Mouse (Mus musculus): ENCODE results near the gene Mrvi1.

Mrvi1 gene

DNA sequence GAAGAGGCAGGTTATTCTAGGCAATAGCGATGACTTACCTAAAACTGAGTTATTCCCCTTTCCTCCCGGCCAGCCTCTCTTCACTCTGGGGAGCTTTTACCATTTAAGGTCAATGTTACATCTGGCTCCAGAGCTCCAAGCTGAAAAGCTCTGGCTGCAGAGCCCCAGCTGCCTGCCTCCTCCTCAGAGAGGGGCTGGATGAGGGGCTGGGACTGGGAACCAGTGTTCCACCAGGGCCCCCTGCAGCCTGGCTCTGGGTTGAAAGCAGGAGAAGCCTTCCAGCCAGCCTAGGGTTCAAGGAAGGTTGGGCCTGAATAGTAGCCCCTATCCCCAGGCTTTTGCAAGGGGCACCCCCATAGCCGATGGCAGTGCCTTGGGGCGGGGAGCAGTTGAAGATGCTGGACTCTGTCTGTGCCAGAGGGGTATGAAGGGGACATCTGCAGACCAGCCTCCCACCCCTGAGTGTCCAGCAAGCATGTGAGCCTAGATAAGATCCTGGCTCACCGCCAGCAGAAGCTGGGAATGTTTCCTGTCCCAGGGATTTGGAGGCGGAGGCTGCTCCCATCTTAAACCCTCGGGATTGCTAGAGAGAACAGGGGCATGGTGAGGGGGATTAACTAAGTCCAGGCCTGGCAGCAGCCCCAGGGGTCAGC lies at the start of gene Mrvi1:
Gene Mrvi1 (minus strand): TSS at position 409 of the 653 bp plus-strand sequence.
- peak; percentile 68 to 79 for DNase-seq

DNA sequence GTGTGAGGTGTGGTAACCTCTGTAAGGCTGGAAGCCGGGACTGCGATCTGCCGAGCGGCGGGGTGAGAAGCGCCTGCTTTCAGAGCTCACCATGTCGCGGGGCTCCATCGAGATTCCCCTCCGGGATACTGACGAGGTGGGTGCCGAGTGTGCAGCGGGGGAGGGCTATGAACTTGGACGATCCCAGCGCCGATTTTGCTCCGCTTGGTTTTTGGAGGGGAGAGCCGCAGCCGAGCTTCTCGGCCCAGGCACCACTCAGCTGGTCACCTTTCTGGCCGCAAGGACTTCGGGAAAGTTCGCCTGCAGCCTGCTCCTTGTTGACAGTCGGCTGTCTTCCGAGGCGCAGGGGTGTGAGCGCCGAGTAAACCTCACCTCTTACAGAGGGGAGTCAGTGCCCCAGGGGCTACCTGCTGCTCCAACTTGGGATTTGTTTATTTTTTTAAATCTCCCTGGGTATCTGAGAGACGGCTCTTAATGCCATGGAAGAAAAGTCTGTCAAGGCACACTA lies 46.8 kb upstream of the Mrvi1 start:
- DNase-seq = peak; percentile 33 to 52

DNA sequence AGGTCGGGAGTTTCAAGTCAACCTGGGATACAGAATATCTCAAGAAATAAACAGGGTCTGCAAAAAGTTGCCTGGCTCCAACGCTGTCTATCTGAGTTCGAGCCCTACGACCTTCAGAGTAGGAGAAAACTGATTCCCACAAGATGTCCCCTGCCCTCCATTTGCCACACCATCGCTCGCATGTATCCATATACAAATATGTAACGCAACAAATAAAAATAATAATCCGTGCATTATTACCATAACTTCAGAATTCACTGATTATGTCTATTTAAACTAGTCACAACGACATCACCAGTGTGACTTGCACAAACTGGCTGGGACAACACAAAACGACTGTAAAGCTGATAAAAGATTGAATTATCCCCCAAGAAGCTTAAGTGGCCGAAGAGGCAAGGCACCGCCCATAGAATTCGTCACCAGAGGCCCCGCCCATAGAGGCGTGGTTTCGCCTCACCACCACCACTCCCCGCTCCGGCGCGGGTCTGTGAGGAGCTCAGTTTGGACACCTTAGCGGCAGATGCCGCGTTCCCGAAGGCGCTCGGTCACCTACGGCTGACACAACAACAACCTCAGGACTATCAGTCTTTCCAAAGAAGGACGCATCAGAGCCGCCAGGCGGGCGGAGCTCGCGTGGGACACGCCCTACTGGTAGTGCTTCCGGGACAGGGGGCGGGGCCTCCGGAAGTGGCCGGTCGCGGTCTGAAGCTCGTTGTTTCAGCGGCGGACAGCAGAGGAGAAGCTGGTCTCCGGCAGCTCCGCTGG lies 46.2 kb upstream of the Mrvi1 start, which contains the start of gene Ctr9:
Gene Ctr9 (plus strand): TSS at position 671 of the 765 bp plus-strand sequence.
- DNase-seq = peak; percentile 94 to 98

DNA sequence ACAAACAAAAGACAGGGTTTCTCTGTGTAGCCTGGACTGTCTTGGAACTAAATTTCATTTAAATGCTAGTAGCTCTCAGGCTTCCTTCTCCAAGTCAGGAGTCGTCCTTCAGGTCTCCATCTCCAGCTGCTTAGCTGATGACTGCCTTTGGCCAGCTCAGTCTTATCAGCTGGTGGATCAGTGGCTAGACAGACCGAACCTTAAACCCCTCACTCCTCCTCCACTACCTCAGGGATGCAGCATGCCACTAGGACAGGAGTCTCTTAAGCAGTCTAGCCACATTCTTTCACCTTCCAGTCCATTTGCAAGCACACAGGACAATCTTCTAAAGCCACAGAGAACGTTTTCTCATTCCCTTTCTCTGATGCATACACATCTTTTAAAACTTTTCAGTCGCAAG lies 42.7 kb upstream of the Mrvi1 start:
- DNase-seq = no peak

DNA sequence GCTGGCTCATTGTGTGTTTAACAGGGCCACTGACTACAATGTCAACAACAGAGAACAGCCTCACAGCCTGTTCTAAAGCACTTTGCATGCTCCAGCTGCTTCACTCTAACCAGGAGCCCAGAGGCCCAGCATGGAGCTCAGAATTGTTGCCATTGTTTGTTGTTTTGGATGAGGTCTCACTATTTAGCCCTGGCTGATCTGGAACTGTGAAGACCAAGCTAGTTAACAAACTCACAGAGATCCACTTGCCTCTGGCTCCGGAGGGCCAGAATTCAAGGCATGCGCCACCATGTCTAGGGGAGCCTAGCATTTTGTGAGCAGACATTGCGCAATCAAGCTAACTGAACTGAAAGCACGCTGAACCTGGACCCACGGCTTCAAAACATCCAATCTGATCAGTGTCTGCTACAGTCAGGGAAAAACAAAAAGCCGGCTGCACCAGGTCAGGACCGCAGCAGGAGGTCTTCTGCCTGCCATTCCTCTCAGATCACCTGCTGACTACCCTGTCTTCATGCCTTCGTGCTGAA lies 41.9 kb upstream of the Mrvi1 start:
- DNase-seq = peak; percentile 50 to 79

DNA sequence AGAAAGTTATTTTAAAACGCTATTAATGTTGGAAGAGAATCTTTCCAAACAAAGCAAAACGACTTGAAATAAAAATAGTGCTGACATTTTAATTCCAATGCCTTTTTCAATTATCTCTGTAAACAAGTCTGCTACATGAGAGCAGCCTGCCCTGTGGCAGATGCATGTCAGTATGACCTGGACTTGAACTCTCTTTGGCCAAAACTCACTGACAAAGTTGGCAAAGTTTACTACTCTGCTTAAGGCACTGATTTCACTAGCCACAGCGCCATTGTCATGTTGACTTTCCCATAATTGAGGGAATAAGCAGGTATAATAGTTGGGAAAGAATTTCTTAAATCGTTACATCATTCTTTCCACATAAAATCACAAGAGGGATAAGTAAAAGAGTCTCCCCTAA lies 38.6 kb upstream of the Mrvi1 start:
- peak in 1 of 2 experiments; percentile 24 for DNase-seq

DNA sequence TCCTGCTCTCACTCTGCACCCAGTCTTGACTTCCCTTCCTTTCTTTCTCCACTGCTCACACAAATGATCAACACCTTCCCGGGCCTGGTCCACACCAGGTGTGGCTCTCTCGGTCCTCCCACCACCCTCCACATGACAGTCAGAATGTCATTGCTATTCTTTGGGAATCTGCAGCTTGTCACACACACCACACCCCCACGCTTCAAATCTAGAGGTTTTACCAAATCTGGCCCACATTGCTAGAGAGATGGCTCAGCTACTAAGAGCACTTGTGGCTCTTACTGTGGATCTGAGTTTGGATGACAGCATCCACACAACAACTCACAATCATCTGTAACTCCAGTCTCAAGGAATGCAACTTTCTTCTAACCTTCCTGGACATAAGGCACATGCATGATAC lies 34.7 kb upstream of the Mrvi1 start:
- no peak for DNase-seq

DNA sequence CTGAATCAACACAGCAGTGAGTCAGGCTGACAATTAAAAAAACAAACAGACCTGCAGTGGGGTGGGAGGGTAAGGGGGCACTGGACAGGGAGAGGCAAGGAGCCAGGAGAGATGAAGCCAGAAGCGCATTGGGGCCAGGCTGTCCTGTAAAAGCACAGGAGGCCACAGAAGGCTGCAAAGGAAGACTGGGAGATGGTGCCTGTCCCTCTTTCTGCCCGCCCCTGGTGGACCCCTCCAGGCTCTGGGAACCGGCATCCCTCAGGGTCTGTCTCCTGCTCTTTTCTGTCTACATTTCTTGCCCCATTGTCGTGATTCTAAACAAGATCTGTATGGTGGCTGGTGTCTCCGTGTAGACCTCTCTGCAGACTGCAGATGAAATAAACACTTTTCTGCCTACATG lies 33.5 kb upstream of the Mrvi1 start:
- no peak for DNase-seq

DNA sequence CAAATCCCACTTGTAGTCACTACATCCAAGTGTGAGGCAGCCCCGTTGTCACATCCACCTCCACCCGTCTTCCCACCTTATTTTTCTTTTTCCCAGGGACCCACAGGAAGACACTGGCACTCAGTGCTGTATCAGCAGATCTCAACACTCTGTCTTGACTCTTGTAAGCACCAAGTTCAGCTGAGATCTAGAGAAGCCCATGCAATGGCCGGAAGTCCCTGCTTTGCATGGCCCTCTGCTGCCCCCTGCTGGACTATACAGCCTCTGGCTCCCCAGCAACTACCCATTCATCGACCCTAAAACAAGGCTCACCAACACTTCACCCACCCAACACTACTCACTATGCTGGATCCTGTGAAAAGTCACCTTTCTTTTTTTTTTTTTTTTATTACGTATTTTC lies 32.6 kb upstream of the Mrvi1 start:
- peak; percentile 86 to 95 for DNase-seq

DNA sequence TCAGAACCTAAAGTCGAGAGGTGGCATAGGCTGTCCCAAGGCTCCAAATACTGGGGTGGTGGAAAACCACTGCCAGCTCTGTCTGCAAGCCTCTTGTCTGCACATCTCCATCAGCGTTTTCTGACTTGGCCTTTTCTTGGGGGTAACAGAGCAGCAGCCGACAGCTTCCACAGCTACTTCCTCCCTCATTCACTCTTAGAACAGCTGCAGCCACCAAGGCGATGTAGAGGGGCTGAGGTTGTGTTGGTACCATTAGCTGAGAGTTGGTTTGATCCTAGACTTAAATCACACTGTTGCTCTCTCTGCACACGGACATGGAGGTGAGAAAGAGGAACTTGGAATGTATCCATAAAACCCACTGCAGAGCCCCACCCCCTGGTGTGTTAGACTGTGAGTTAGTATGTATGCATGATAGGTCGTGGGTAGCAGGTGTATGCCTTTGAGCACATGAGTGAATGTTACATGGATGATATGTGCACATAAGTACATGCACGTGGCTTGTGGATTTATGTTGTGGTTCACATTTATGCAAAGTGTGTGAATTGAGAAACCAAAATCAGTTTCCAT lies 31.9 kb upstream of the Mrvi1 start:
- DNase-seq = no peak

DNA sequence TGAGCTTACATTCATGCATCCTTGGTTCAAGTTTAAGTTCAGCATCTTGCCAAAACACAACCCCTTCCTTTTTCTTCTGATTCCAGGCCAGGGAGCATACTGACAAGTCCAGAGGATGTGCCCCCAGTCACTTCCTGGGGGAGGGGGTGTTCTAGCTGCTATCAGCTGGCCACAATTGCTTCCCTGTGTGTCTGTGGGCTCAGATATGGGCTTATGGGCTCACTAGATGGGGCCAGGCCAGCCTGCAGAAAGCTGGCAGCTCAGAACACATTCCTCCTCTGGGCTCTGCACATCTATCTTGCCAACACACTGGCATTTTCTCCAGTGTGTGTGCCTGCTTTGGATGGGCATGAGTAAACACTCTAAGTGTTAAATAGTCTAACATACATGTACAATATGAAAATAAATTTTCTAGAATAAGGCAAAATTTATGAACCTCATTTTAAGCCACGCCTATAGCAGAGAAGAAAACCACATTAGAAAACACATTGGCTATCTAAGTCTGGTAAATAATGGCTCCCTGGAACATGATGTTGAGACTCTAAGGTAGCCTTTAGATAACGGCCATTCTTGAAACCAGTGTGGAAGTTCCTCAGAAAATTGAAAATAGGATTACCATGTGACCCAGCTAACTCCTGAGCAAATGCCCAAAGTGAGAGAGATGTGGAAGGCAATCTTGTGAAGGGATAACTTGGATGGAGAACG lies 22.0 kb upstream of the Mrvi1 start:
- DNase-seq = no peak

DNA sequence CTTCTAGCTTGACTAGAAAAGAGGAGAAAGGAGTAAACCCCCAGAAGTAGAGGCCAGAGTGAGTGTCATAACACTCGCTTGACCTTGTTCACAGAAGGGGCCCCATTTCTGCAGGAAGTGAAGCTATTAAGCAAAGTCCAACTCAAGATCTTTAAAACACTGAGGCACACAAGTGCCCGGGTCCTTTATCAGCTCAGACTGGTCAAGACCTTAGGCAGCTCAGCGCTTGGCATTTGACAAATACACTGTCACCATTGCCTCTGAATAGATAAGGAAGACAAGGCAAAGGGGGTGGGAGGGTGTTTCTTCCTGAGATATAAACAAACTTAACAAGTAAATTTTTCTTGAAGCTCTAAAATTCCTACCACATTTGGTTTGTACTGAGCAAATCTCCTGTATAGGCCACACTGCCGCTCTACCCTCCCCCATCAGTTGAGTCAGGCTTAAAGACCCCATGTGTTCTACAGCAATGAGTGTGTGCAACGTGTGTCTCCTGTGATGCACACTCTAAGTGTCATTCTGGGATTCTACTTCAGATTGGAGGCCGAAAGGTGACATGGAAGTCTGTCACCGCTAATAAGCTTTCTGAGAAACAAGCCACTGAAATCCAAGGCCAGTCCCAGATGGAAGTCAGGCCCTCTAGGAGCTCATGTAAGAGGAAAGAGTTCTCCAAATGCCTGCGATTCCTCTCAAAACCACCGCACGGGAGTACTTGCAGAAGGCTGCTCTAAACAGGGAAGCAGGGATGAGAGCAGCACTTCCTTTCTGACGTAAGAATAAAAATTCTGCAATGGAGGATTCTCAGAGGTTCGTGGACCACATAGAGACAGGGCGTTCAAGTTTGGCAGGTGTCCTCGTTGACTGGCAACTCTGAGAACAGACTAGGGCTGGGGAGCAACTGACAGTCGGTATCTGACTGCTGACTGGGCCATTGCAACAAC lies 16.9 kb upstream of the Mrvi1 start:
- no peak for DNase-seq

DNA sequence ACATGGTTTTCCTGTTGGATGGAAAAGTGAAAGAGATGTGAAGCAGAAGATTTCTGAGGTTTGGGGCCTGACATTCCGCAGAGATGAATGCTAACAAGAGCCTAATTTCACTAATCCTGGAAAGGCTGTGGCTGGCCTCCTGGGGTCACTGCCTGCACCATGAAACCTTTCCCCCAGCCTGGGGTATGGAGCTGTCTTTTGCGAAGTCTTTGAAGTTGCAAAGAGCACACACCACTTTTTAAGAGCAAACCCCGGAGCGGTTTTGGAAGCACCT lies 8.9 kb upstream of the Mrvi1 start:
- no peak for DNase-seq

DNA sequence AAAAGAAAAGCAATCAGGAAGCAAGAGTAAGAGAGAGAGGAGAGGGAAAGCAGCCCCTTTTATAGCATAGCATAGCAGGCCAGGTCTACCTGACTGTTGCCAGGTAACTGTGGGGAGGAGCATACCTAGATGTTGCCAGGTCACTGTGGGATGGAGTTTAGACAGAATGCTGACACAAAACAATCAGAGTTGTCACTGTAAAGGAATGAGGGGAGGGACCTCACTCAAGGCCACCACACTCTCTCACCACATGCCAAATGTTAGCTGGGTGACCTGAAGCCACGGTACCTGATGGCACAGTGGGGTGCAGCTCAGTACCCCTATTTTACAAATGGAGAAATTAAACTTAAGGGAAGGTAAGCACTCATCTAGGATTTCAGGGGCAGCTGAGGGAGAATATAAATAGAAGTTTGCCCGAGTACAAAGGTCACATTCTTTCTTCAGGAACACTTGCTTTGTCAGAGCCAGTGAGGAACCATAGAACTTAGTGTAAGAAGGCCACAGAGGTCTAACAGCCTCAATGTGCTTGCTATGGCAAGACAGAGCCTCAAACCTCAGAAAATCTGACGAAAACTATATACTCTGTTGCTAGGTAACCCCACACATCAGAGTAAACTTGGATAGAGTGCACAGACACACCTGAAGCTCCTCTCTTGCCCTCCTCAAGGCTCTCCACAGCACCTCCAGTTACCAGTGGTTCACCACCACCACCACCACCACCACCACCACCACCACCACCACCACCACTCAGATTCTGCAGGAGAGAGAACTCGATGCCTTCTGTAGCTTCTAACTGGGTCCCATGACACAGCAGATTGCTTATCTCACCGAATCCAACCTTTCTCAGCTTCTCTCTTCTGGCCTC lies 8.3 kb upstream of the Mrvi1 start:
- DNase-seq = peak; percentile 48 to 72

DNA sequence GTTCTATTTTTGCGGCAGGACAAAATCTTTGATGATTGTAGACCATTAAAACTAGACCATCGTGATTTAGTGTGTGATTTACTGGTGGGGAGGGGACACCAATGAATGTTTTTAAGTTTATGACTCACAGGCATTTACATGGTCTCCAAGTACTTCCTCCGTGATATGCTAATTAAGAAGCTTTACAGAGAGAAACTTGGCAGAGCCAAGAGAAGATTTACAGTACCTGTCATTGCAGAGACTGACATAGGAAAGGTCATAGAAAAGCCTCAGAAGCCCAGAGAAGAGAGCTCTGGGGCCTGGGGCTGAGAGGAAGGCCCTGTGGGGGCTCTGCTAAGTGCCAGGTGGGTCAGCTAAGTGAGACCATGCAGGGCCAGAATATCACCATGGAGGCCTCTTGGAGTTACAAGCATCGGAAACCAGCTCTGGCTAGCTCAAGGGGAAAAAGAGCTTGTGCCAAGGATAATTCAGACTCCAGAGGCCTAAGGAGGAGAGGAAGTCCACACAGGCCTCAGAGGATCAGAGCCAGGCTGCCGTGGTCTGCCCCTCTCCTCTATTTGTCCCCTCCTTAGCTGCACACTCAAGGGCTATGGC lies 7.1 kb upstream of the Mrvi1 start:
- DNase-seq = peak in 1 of 2 experiments; percentile 16

DNA sequence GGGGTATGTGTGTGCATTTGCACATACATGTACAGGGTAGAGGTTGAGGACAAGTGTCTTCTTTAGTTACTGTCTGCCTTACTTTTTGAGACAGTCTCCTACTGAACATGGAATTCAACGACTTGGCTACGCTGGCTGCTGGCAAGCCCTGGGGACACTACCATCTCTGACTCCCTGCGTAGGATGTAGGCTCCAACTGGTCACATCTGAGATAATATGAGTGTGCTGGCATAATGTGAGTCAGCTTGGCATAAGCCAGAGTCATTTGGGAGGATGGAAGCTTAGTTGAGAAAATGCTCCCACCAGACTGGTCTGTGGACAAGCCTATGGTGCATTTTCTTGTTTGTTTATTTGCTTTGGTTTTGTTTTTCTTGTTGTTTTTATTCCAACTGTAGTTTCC lies 5.8 kb upstream of the Mrvi1 start:
- DNase-seq = no peak

DNA sequence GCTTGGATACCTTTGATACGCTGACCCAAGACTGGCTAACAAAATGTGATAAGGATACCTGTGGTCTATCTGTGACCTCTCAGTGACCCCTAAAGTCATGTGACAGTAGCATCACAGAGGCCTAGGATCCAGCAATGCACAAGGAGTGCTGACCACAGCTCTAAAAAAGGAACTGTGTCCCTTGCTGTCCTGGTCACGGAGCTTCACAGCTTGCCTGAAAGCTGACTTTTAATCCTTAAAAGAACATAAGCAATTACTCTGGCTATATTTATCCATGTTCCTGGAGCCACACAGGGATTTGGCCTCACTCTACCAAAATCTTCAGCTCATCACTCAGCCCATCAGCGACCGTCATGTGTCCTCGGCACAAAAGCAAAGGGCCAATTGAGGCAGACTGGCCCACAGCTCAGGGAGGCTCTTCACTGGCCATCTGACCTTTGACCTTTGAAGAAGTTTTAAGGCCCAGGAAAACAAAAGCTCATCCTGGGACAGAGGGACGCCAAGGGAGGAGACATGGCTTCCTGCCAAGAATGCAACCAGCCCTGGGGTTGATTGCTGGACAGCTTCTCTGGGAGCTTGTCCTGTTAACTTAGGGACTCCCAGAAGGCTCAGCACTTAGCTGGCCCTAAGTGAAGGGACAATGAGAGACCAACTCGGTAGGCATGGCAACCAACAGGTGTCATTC lies 3.5 kb upstream of the Mrvi1 start:
- DNase-seq = peak; percentile 74 to 76

DNA sequence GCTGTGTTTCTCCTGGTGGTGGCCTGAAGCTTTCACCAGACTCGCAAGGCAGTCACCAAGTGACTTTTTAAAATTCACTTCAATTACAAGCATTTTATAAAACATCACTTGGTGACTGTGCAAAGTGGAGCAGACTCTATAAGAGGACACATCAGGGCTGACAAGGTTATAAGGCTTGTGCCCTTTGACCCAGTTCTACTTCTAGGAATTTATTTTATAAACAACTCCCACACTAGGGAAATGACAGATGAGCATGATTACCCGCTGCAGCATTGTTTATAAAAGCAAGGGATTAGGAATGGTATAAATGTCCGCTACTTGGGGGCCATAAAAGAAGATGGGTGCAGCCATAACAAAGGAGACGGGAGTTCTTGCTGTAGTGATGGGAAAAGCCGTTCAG lies 1.4 kb upstream of the Mrvi1 start:
- peak in 1 of 2 experiments; percentile 36 for DNase-seq

DNA sequence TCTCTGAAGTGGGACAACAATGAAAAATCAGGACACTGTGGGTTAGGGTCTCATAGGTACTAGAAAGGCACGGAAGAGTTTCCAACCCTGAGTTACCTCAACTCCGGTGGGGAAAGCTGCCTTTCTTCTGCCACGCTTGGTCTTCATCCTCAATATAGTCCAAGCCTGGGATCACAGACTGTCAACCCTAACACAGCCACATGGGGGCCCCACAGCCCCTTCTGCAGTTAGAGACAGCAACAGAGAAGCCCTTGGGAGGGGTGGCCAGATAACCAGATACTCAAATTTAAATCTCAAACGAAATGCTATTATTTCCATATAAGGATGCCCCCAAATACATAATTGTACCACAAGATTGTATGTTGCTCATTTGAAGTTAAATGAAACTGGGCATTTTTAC lies 503 bp upstream of the Mrvi1 start:
- DNase-seq = peak; percentile 62 to 86

DNA sequence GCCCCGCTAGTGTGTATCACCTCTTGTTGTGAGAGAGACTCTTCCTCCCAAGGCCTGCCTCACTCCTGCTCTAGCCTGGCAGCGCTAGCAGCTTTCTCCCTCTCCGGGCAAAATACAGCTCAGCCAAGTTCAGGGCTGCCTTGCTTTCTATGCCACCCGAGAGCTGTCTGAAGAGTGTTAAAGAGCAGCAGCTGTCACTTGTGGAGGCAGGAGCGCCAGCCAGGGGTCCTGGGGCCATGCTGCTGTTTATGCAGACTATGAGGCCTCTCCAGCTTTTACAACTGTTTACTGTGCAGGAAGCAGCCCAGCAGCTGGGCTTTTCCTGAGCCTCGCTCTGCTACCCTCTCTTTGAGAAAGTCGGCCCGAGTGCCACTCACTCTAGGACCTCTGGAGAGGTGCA lies 1.2 kb downstream of the Mrvi1 start:
- no peak for DNase-seq
